Mouse (Mus musculus): ENCODE results near the gene Astn1.

DNA sequence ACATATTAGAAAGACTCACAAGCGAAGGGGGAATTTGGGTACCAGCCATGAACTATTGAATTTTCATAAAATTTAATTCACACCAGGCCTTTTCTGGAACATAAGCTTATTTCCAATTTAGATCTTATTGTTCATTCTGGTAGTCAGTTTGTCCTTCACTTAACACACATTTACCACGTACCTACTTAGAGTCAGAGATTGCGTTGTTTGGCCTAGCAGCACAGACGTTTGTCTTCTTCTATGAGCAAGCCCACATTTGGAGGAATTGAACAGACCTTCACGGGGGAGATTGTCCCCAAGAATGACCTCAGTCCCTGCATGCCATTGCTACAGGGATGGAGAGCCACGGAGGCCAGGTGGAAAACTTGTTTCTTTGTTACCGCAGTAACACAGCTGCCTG is 211.5 kb downstream of the Astn1 start:
- TF ChIP-seq POLR2A (IDR thresholded peaks at IDR 0.05; ENCODE audit: insufficient read depth, low read depth, low read length) (no peak), CTCF (IDR thresholded peaks at IDR 0.05) (no peak), EP300 (IDR thresholded peaks at IDR 0.05; ENCODE audit: insufficient read depth, low read depth, low read length) (no peak)

Measured in heart, adult 2 months (tissue).